Mouse (Mus musculus) spleen, postnatal 4 days (tissue): ENCODE measurements around the gene Foxe1.

ENCODE experiments used
- DNase-seq, 2 experiments: peaks; one replicate each; pipeline ENCODE4 v3.0.0; 2022; ENCODE audit warnings: low spot score in 2 of 2

The Foxe1 gene

DNA sequence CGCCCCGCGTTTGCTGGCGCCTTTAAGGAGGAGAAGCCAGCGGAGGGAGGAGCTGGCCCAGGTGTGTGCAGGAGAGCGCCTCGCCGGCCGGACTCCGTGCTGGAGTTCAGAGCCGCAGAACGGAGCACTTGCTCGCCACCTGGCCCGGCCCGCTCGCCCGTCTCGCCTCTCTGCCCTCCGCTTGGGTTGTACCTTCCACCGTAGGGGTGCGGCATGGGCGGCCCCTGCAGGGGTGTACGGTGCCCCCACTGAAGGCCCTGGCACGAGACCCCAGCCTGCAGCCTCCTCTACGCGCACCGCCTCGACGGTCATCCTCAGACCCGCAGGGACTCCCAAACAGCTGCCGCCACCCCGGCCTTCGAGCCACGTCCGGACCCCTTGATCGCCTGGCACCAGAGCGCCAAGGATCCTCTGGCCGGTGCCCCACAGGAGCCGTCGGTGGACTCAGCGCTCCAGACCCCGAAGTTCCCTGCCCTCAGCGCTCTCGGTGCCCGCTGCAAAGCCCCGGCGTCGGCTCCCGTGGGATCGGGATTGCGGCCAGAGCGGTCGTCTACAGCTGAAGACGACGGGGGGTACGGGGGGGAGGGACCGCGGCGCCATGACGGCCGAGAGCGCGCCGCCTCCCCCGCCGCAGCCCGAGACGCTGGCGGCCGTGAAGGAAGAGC, at the start of gene Foxe1:
Gene Foxe1 (plus strand): TSS at position 14 of the 665 bp plus-strand sequence.
- no peak for DNase-seq

DNA sequence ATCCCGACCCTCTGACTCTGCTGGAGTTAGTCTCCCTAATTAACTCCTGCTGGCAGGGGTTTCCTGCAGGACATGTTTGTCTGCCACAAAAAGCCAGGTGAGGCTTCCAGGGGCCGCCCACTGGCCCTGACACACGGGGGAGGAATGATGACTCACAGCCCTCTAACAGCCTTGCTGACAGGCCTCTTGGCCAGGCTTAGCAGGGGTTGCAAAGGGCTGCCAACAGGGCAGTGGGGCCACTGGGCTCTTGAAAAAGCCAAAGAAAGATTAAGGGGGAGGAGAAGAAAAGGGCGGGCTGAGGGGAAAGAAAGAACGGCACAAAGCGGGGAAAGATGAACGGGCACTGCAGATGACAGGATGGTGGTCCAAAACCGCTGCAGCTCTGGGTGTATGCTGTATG, 39.3 kb upstream of the Foxe1 start:
- peak in 1 of 2 experiments; percentile 27 for DNase-seq

DNA sequence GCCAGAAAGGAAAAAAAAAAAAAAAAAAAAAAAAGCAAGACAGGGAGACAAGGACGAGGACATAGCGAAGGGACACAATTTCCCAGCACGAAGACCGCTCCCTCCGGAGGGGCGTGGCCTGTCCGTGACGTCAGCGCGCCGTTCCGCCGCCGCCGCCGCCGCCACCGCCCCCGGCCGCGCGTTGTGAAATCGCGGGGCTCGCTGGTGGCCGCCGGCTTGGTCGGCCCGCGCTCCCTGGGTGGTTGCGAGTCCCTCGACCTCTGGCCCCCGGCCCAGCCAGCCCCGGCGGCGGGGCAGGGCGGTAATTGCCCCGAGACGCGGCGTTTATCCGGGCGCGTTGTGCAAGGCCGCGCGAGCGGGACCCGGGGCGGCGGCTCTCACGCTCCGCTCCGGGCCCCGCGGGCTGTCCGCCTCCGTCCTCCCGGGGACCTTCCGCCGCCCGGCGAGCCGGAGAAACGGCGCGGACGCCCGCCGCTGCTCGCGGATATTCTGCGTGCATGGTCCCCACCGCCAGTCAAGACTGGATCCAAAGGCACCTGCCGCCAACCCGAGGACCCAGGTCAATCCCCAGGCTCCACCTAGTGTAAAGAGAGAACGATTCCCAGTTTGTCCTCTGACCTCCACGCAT, 38.5 kb upstream of the Foxe1 start:
- peak; percentile 78 to 91 for DNase-seq

DNA sequence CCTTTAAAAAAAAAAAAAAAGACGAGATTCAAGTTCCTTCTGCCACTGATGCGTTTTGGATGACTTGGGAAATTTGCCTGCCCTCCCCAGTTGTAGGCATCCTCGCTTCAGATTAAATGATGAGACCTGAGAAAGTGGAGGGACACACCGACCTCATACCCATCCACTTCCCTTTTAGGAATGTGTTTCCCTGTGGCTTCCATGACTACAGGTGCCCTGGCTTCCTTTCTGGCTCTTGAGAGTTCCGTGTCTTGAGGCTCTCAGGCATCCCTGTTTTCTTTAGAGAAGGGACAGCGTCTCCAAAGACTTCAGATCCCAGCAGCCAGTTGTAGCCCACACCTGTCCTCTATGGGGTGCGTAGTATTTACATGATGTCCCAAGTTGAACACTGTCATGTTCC, 38.0 kb upstream of the Foxe1 start:
- no peak for DNase-seq

DNA sequence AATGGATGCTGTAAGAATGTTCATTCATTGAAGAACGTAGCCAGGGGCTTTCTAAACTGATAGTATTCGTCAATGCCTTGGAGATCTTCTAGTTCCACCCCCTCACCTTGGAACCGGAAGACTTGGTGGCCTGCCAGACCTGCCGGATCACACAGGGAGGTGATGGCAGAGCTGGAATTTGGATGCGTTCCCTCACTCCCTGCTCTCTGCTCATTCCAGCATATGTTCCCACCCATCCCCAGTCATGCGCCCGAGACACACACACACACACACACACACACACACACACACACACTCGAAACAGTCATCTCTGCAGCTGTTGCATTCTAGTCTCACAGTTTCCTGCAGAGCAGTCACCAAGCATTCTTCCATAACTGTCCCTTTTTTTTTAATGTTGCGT, 36.1 kb upstream of the Foxe1 start:
- DNase-seq: no peak

DNA sequence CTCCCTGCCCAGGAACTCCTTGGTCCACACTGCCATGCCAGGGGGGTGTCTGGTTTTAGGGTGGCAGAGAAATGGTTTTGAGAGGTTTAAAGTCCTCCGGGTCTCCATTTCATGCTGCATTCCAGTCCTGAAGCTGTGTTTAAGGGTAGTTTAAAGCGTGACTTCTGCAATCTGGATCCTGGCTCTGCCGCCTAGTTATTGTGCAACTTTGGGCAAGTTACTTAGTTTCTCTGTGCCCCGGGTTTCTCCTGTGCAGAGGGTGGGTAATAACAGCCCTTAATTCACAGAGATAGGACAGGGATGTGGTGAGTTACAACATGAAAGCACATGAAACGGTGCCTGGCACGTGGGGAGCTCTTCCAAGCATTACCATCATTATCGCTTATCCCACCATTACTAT, 35.5 kb upstream of the Foxe1 start:
- DNase-seq: no peak

DNA sequence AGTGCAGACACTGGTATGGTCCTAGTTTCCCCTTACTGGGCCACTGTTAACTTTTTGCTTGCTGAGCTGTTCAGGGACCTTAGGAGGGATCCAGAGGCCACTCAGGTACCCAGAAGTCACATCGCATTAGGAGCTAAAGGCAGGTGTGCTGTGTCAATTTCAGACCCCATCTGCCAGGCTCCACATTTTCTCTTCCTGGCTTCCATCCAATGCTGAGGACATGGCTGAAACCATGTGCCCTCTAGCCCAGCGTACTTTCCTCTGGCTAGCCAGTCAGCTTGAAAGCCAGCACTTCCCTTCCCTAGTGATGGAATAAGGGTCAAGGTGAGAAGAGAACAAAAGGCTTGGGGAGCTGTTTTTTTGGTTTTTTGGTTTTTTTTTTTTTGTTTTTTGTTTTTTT, 31.8 kb upstream of the Foxe1 start:
- DNase-seq: no peak

DNA sequence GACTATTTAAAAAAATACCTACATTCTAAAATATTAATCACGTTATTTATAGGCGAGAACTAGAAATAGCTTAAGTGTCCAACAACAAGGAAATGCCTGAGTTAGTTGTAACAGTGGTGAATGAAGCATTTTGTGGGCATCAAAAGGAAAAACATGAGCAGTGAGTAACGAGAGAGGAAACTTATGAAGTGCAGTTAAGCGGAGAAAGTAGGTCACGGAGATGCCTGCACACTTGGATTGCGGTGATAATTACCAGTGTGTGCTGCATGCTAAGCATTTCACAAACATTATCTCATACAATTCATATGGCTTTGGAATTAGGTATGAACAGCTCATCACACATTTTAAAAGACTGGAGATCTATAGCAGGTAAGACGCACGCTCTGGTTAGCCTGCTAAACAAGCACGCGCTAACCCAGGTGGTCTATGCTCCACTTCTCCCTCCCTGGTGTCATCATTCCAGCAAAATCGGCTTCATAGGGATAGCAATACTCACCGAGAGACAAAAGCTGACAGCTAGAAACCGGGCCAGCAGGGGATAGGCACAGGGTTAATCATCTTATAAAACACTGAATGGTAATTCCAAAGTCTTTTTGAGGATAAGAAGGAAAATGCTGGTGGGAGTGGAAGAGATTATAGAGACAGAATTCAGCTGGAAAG, 21.5 kb upstream of the Foxe1 start:
- DNase-seq: no peak

DNA sequence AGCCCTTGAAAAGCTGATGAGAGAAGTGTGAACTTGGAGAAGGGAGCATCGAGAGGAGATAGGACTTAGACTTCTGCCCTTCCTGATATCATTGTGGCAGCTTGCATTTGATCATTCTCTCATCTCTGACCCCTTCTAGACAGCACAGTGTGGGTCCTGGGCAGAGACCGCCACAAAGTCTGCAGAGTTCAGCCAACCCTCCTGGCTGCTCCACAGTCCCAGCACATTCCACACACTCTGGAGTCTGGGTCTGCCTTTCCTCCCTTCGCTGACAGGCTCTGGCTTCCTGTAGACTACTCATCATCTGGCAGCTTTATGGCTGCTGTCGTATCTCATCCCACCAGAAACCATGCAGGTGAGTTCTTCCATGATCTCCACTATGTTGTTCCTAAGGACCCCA, 20.7 kb upstream of the Foxe1 start:
- DNase-seq: no peak

DNA sequence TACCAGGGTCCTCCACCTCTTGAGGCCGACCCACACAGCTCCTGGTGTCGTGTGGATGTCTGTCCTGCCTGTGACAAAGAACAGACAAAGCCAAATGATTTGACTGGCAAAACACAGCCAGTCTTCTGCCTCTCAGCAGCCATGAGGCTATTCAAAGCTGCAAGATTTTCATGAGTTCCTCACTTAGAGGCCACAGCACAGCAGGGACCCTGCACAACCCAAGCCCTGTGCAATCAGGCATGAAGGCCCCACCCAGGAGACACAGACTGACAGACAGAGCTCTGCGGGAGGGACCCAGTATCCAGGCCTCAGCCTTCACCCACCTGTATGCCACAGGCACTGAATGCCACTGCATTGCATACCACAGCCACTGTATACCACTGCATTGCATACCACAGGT, 14.5 kb upstream of the Foxe1 start:
- no peak for DNase-seq

DNA sequence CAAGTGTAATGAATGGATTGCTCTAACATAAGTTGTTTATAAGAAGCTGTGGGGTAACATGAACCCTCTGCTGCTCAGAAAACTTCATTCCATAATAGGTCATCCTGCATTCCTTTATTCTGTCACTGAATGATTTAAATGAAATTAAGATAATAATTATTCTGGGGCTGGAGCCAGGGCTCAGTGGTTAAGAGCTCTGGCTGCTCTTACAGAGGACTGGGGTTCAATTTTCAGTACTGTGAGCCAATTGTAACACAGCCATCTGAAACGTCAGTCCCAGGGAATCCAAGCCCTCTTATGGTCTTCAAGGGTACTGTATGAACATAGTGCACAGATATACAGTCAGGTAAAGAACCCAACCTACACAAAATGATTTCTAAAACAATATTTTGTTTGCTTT, 7.6 kb upstream of the Foxe1 start:
- DNase-seq: no peak

DNA sequence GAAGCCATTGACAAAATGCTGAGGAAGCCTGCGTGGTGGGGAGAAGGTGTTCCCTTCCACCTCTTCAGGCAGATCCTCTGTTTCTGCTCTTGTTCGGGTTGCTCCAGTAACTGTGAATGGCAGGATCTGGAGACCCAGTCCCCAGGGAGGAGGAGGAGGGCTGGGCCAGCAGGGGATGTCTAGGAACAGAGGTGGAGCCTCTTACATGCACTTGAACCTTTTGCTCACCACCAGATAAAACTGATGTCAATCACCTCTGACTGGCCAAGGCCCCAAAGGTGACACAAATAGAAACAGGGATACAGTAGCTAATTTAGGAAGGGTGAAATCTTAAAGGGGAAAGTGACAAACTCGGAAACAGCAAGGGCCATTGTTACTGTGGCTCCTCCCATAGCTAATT, 5.4 kb upstream of the Foxe1 start:
- no peak for DNase-seq

DNA sequence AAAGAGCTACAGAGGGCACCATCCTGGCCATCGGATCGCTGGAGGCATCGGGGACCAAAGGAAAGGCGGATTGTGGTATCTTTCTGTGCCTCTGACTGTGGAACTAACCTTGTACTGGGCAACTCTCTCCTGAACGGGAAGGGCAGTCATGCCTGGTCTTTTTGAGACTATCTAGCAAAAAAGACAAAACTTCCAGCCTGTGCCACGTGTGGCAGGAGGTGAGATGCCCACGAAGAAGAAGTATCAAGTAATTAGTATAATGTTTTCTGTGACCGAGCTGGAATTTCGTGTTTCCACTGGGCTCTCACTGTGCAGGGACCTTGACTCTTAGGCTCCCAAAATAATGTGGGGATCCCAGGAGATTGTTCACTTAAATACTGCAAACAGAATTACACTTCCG, 4.4 kb upstream of the Foxe1 start:
- no peak for DNase-seq

DNA sequence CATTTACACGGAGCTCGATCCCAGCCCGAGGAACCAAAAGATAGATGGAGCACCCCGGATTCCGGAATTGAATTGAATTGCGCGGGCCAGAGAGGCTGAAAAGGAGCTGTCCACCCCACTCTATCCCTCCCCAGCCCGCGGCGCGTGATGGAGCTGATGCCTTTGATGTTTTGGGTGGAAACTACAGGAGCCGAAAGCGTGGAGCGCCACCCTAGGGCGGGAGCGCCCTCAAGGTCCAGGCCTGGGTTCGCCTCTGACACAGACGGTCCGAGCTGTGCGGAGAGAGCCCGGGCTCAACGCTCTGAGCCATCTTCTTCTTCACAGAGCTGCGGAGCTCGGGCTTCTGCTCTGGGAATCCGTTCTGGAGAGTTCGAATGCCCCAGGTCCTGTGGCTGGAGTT, 3.8 kb upstream of the Foxe1 start:
- no peak for DNase-seq

DNA sequence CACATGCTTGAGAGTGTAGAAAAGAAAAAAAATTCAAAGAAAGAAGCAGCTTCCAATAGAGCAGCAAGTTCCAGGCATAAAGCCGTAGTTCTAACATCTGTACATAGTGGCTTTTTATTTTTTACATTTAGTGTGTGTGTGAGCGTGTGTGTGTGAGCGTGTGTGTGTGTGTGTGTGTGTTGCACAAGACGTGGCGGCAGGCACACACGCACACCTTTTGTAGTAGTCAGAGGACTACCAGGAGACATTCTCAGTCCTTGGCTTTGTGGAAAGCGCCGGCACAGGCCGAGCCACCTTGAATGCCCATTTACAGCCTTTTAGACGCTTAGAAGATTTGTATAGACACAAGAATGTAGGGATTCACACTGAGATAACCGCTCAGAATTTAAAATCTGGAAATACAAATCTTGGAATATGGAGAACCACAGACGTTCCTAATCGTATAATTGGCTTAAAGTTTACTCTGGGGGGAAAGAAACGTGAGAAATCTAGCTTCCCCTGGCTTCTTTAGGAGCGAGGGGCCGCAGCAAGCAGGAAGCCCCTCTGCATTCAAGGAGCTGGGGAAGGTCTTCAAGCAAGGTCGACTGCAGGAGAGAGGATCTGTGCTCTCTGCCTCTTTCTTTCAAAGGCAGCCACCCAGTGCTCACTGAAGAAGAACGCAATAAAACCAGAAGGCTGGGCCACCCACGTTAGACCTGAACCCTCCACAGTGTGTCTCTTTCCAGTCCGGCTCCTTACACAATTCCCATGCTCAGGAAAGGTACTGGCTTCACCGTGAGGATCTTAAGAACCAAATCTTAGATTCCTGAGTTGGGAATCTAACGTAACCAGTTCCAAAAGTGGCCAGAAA, 1.4 kb upstream of the Foxe1 start:
- DNase-seq: no peak

DNA sequence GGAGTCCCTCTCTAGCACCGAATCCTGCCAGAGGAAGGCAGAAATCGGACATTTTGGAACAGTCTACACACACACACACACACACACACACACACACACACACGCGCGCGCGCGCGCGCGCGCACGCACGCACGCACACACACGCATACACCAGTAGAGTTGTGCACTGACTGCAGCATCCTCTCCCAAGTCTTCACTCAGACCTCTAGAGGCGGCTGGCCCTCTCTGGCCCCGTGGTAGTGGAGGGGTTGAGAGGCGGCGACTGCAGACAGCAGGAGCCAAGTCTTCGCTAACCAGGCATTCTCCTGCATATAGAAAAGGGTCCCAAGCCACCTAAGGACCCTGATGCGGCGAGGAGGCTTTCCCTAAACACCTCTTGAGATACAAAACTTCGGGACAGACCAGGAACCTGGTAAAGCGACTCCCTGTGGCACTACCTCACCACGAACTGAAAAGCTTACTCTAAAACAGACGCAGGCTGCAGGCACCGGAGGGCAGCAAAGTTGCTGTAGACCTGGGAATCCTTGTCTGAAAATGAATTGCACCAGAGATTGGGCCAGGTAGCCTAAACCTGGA, 610 bp upstream of the Foxe1 start:
- DNase-seq: no peak

DNA sequence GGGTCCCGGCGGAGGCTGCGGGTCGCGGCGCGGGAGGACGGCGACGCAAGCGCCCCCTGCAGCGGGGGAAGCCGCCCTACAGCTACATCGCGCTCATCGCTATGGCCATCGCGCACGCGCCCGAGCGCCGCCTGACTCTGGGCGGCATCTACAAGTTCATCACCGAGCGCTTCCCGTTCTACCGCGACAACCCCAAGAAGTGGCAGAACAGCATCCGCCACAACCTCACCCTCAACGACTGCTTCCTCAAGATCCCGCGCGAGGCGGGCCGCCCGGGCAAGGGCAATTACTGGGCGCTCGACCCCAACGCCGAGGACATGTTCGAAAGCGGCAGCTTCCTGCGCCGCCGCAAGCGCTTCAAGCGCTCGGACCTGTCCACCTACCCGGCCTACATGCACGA, 879 bp downstream of the Foxe1 start:
- no peak for DNase-seq

DNA sequence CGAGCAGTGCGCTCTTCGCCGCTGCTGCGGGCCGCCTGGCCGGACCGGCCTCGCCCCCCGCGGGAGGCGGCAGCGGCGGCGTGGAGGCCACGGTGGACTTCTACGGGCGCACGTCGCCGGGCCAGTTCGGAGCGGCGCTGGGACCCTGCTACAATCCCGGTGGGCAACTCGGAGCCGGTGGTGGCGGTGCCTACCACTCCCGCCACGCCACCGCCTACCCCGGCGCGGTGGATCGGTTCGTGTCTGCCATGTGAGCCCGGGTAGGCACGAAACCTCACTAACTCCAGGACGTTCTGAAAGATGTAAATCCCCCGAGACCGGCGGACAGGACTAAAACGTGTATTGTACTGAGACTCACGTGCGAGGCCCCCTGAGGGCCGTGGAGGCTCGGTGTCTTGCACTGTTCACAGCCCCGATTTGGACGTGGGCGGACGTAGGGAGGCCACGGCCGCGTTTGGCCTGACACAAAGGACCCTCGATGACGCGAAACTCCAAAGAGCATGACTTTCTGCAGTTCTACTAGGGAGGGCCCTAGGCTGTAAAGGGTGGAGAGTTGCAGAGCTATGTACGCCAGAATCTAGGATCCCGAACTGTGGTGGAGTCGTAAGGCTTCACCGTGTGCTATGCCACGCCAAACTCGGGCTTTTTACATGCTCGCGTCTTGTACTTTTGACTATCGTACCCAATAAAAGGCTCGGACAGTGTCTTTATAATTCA, 1.8 kb downstream of the Foxe1 start:
- no peak for DNase-seq

DNA sequence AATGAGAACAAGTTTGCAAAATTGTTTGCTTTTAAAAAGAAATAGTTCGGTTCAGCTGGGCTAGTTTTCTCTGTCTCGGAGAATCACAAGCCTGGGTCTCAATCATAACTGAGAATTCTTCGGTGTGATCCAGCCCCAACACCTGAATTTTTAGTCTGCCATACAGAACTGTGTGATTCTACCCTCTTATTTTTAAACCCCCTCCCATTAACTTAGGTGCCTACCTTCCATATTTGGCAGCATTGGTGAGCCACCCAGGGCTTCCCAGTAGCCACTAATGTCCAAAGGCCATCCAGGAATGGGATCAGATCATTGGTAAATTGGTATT, 2.3 kb downstream of the Foxe1 start:
- no peak for DNase-seq

DNA sequence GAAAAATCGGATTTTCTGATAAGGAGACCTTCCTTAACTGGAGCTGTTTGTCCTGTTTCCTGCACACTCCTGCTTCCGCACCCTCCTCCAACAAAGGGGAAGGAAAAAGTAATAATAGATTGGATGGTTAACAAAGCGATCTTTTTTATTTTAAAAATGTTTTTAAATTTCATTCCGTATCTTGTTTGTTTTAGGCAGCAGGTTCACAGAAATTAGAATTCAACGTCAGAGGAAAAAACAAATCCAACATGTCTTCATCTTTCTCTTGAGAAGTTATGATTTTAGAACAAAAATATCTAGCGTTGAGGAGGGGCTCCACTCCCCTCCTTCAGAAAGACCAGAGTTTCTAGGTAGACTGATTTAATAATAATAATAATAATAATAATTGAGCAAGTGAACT, 2.8 kb downstream of the Foxe1 start:
- DNase-seq: no peak

DNA sequence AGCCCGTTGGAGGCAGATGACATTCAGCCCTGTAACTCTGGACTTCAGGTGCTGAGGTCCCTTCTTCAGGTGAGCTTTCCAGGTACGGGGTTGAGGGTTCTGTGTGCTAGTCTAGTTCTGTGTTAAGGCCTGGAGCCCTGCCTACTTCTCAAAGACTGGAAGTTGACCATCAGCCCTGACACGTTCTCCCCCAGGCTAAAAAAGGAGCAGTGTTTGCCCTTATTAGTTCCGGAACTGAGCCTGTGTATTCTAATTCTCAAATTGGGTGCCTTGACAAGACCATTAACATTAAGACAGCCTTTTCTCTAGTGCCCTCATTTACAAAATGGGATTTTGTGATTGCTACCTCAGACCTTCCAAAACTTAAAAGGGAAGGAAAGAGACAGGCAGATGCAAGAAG, 3.7 kb downstream of the Foxe1 start:
- DNase-seq: no peak
